Mouse (Mus musculus) ES-E14 (cell line): ENCODE results near the gene Cacna1h. TPM values are rescaled to one million over a fixed set of nuclear protein-coding genes. Genes with fewer than 3 reads are reported as not detected.

ENCODE experiments used
- DNase-seq: peaks from one replicate; pipeline ENCODE4 v3.0.0-alpha.2; 2013; ENCODE audit warnings: low read depth, low spot score
- H3K27ac ChIP-seq: 2 replicates; pipeline ENCODE4 v1.5.1; 2012; ENCODE audit warnings: low read depth, mild to moderate bottlenecking, low read length, moderate library complexity, mixed read lengths; ENCODE audit not compliant: poor library complexity, insufficient read depth, severe bottlenecking
- H3K36me3 ChIP-seq: 2 replicates; pipeline ENCODE4 v1.6.1; 2012; ENCODE audit warnings: mild to moderate bottlenecking, low read length, moderate library complexity, mixed read lengths; ENCODE audit not compliant: control insufficient read depth, poor library complexity, insufficient read depth, severe bottlenecking
- H3K4me1 ChIP-seq, 2 experiments: fragments of 150-350 bp in 1 of 2; sonication (generic) in 1 of 2; 2 replicates each; pipeline ENCODE4 v1.6.1; 2012; ENCODE audit warnings: low read length in 2 of 2, mild to moderate bottlenecking in 1 of 2, mixed read lengths in 1 of 2; ENCODE audit not compliant: control insufficient read depth in 2 of 2, insufficient read depth in 2 of 2, poor library complexity in 1 of 2
- H3K4me3 ChIP-seq, 2 experiments: fragments of 150-350 bp in 1 of 2; sonication (generic) in 1 of 2; 2 replicates each; pipeline ENCODE4 v1.5.1; 2012; ENCODE audit warnings: low read length in 2 of 2, low read depth in 1 of 2, mild to moderate bottlenecking in 1 of 2, mixed read lengths in 1 of 2; ENCODE audit not compliant: insufficient read depth in 1 of 2, poor library complexity in 1 of 2, severe bottlenecking in 1 of 2
- H3K9ac ChIP-seq: 2 replicates; pipeline ENCODE4 v1.6.1; 2012; ENCODE audit warnings: low read depth, mild to moderate bottlenecking, low read length, mixed read lengths; ENCODE audit not compliant: poor library complexity, insufficient read depth, severe bottlenecking
- H3K9me3 ChIP-seq: fragments of 150-350 bp; sonication (generic); 2 replicates; pipeline ENCODE4 v1.6.1; 2012; ENCODE audit warnings: low read depth, mild to moderate bottlenecking, low read length; ENCODE audit not compliant: control insufficient read depth, insufficient read depth
- CHD2 ChIP-seq: IDR thresholded peaks from 2 replicates; pipeline ENCODE4 v1.6.1; 2014; ENCODE audit warnings: mild to moderate bottlenecking, low read depth, low read length, inconsistent platforms
- HCFC1 ChIP-seq: IDR thresholded peaks from 2 replicates; pipeline ENCODE4 v1.6.1; 2012; ENCODE audit warnings: low read length, inconsistent platforms, borderline replicate concordance; ENCODE audit not compliant: insufficient read depth
- MAFK ChIP-seq: IDR thresholded peaks from 2 replicates; pipeline ENCODE4 v1.6.1; 2014; ENCODE audit warnings: mild to moderate bottlenecking, low read depth, low read length, inconsistent platforms; ENCODE audit not compliant: insufficient read depth
- ZC3H11A ChIP-seq: IDR thresholded peaks from 2 replicates; pipeline ENCODE4 v1.6.1; 2012; ENCODE audit warnings: low read depth, mild to moderate bottlenecking, inconsistent platforms, low read length, borderline replicate concordance
- ZNF384 ChIP-seq: IDR thresholded peaks from 2 replicates; pipeline ENCODE4 v1.6.1; 2012; ENCODE audit warnings: low read depth, low read length, inconsistent platforms
- in situ Hi-C, 2 experiments: fragments of 600-800 bp; cut with MboI; formaldehyde crosslinking; loops; one replicate each; pipeline ENCODE4 v1.15.1; 2025; ENCODE audit warnings: low sequenced_read_pairs in 2 of 2, inconsistent platforms in 1 of 2; ENCODE audit not compliant: unreplicated experiment in 2 of 2
- total RNA-seq: library from RNA; depleted of rRNA; stranded (reverse); fragments of 300-350 nt; gene quantifications from 2 replicates; pipeline ENCODE4 v1.2.3, GENCODE M21; 2012

Cacna1h gene
- total RNA-seq, 1 experiment = 2.1 TPM

GRCm38 (mm10) chr17:25406011-25406441, 27.6 kb downstream of the Cacna1h start:
- no peak overlapping the region for H3K27ac ChIP-seq

GRCm38 (mm10) chr17:25405224-25405895, 28.2 kb downstream of the Cacna1h start:
- no peak overlapping the region for H3K27ac ChIP-seq
- H3K9ac ChIP-seq = no peak overlapping the region
- no peaks in the 10 kb centered on the region for H3K36me3 ChIP-seq
- DNase-seq = no peak
- in situ Hi-C loops = no loop called here
- no peak overlapping the region for H3K4me3 ChIP-seq
- H3K9me3 ChIP-seq = no peaks in the 10 kb centered on the region
- peaks cover 2 to 14% of the 10 kb centered on the region in 2 experiments; a peak in 1 of 4 replicates for H3K4me1 ChIP-seq
- TF ChIP-seq ZNF384 (no peak), CHD2 (no peak), ZC3H11A (no peak), MAFK (no peak), HCFC1 (no peak)

More at GRCm38 (mm10) chr17:25406011-25406441, 27.6 kb downstream of the Cacna1h start:
- no peak overlapping the region for H3K4me3 ChIP-seq
- in situ Hi-C loops = no loop called here
- no peak for DNase-seq
- peaks cover 2 to 14% of the 10 kb centered on the region in 2 experiments; a peak in 1 of 4 replicates for H3K4me1 ChIP-seq
- no peaks in the 10 kb centered on the region for H3K36me3 ChIP-seq
- H3K9me3 ChIP-seq = no peaks in the 10 kb centered on the region
- H3K9ac ChIP-seq = no peak overlapping the region
- TF ChIP-seq HCFC1 (no peak), CHD2 (no peak), ZNF384 (no peak), MAFK (no peak)

GRCm38 (mm10) chr17:25404190-25404589, 29.4 kb downstream of the Cacna1h start:
- Histone ChIP-seq H3K9me3 (no peaks in the 10 kb centered on the region), H3K4me1 (peaks cover 2 to 14% of the 10 kb centered on the region in 2 experiments; a peak in 1 of 4 replicates), H3K9ac (no peak overlapping the region), H3K27ac (no peak overlapping the region), H3K36me3 (no peaks in the 10 kb centered on the region), H3K4me3 (no peak overlapping the region)
- DNase-seq = no peak
- no peak for TF ChIP-seq HCFC1
- TF ChIP-seq ZNF384 = no peak
- TF ChIP-seq MAFK = no peak
- no peak for TF ChIP-seq ZC3H11A
- TF ChIP-seq CHD2 = no peak
- in situ Hi-C loops = loop anchor here (5.0 kb wide), 2 partner anchors 63 to 68 kb away; no protein-coding TSS in a partner anchor

- Histone ChIP-seq H3K4me1 (peaks cover 2 to 18% of the 10 kb centered on the region in 2 experiments; a peak in 1 of 4 replicates), H3K27ac (no peak overlapping the region), H3K4me3 (no peak overlapping the region), H3K36me3 (no peaks in the 10 kb centered on the region), H3K9me3 (no peaks in the 10 kb centered on the region), H3K9ac (no peak overlapping the region)
- in situ Hi-C loops = loop anchor here (5.0 kb wide), 2 partner anchors 65 to 70 kb away; no protein-coding TSS in a partner anchor
- no peak for DNase-seq
- TF ChIP-seq MAFK (no peak), HCFC1 (no peak), ZNF384 (no peak), CHD2 (no peak), ZC3H11A (no peak)
These were observed 31.4 kb downstream of the Cacna1h start for GRCm38 (mm10) chr17:25402224-25402623.

GRCm38 (mm10) chr17:25401491-25401890, 32.1 kb downstream of the Cacna1h start:
- Histone ChIP-seq H3K36me3 (no peaks in the 10 kb centered on the region), H3K9ac (no peak overlapping the region), H3K4me3 (no peak overlapping the region), H3K4me1 (peaks cover 2 to 18% of the 10 kb centered on the region in 2 experiments; a peak in 1 of 4 replicates), H3K9me3 (no peaks in the 10 kb centered on the region), H3K27ac (no peak overlapping the region)
- in situ Hi-C loops = loop anchor here (5.0 kb wide), 2 partner anchors 66 to 71 kb away; no protein-coding TSS in a partner anchor
- no peak for DNase-seq
- no peak for TF ChIP-seq HCFC1
- no peak for TF ChIP-seq ZC3H11A
- no peak for TF ChIP-seq ZNF384
- TF ChIP-seq MAFK = no peak
- no peak for TF ChIP-seq CHD2
